Mouse (Mus musculus) limb, embryonic 11.5 days (tissue): ENCODE data around the gene Ppp2r5a. TPM values are rescaled to one million over a fixed set of nuclear protein-coding genes. Genes with fewer than 3 reads are reported as not detected.
A peak's percentile ranks its signal among the peaks of the same experiment; 100 is the strongest.

Source experiments
- ATAC-seq: fragments of 200-750 bp; cut with Nextera tagmentation; 2 replicates; pipeline ENCODE4 v1.8.0; 2017; ENCODE audit warnings: low read depth; ENCODE audit not compliant: insufficient number of reproducible peaks, low FRiP score, low TSS enrichment
- DNase-seq: peaks from one replicate; pipeline ENCODE4 v3.0.0-alpha.2; 2015; ENCODE audit warnings: low spot score
- H3K27ac ChIP-seq: fragments of 300-500 bp; sonication (generic); replicated peaks from 2 replicates; pipeline ENCODE4 v1.5.1; 2014; ENCODE audit warnings: low read depth, mild to moderate bottlenecking, low read length
- H3K27me3 ChIP-seq: fragments of 300-500 bp; sonication (generic); 2 replicates; pipeline ENCODE4 v1.6.1; 2014; ENCODE audit warnings: mild to moderate bottlenecking, low read length, mixed read lengths; ENCODE audit not compliant: control insufficient read depth, insufficient read depth
- H3K36me3 ChIP-seq: fragments of 300-500 bp; sonication (generic); 2 replicates; pipeline ENCODE4 v1.6.1; 2014; ENCODE audit warnings: mild to moderate bottlenecking, low read length, moderate library complexity, mixed read lengths; ENCODE audit not compliant: control insufficient read depth, insufficient read depth
- H3K4me1 ChIP-seq: fragments of 300-500 bp; sonication (generic); 2 replicates; pipeline ENCODE4 v1.6.1; 2014; ENCODE audit warnings: low read length, mixed read lengths; ENCODE audit not compliant: control insufficient read depth, insufficient read depth
- H3K4me2 ChIP-seq: fragments of 300-500 bp; sonication (generic); 2 replicates; pipeline ENCODE4 v1.6.1; 2014; ENCODE audit warnings: low read depth, mild to moderate bottlenecking, moderate library complexity; ENCODE audit not compliant: severe bottlenecking
- H3K4me3 ChIP-seq: fragments of 300-500 bp; sonication (generic); 2 replicates; pipeline ENCODE4 v1.5.1; 2014; ENCODE audit warnings: low read depth, low read length
- H3K9ac ChIP-seq: fragments of 300-500 bp; sonication (generic); 2 replicates; pipeline ENCODE4 v1.6.1; 2014; ENCODE audit warnings: mild to moderate bottlenecking, low read length
- H3K9me3 ChIP-seq: fragments of 300-500 bp; sonication (generic); 2 replicates; pipeline ENCODE4 v1.6.1; 2016; ENCODE audit warnings: low read length; ENCODE audit not compliant: control insufficient read depth
- WGBS: fragments of 180-500 bp; shearing (Covaris S2); extraction: QIAGEN DNeasy Blood & Tissue Kit; methylation state at CpG from one replicate; pipeline ENCODE4 v1.1.7; 2014; 5-methylcytosine and 5-hydroxymethylcytosine counted together
- polyA plus RNA-seq: library from polyadenylated mRNA; unstranded; fragments of >200 nt; fragmentation: Nextera tagmentation; extraction: Ambion mirVana; gene quantifications from 2 replicates; pipeline ENCODE4 v1.2.1, GENCODE M21; 2014

The Ppp2r5a gene
- polyA plus RNA-seq, 1 experiment from 2014 or later = 17.0 TPM

DNA sequence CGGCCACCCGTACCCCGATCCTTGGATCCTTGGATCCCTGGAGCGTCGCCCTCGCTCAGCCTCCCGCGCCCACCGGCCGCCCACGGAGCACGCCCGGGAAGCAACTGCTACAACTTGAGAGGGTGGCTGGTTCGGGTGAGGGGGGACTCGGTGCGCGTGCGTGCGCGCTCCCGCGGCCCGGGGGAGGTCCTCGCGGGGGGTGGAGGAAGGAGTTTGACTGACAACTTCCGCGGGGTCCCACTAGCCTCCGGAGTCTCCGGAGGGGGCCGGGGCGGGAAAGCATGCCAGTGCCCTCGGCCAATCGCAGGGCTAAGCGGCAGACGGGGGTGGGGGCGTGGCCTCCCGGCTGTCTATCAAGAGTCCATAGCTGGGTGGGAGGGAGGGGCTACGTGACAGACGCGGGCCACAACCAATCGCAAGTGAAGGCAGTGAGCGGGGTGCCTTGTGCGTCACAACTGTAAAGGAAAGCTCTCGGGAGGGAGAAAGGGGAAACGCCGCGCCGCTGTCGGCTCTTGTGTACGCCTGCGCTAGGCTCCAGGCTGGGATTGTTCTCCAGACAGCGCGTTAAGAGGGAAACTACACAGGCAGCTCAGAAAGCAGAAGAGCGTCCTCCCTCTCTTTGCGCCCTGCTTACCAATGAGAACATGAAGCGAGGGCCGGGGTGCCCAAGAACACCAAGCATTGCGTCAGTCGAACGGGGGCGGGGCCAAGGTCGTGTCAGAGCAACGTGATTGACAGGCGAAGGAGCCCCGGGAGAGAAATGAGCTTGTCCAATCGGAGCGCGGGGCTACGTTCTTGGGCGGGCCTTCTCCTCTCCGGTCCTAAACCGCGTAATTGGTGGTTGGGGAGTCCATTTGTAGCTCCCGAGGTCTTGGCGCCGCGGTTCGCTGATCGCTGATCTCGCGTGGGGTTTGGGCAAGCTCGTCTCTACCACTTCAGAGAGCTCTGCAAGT, 5.9 kb downstream of the Ppp2r5a start:
- WGBS = under 1% methylated on average over 74 of the region's 82 CpGs
- Histone ChIP-seq H3K4me3 (peak overlapping the region; percentile 71), H3K36me3 (no peaks in the 10 kb centered on the region), H3K4me1 (no peaks in the 10 kb centered on the region), H3K9ac (peak overlapping the region; percentile 64), H3K27ac (peak overlapping the region; percentile 80), H3K4me2 (peak overlapping the region; percentile 70), H3K27me3 (no peaks in the 10 kb centered on the region), H3K9me3 (no peaks in the 10 kb centered on the region)
- DNase-seq (peak; percentile 99), ATAC-seq (peak; percentile 99)

DNA sequence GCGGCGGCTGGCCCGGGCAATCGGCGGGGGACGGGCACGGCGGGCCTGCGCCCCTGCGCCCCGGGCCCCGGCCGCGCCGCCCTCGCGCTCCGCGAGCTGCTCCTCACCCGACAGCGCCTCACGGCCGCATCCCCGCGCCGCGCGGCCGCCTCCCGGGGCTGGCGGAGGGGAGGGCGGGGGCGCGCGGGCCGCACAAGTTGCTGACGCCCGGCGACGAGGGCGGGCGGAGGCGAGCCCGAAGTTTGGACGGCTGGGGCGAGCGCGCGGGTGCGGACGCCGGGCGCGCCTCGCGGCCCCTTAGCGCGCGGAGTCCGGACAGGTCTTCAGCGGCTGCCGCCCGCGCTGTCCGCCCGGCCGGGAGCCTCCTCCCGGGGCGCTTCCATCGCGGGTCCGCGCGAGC, 6.6 kb downstream of the Ppp2r5a start:
- H3K4me2 ChIP-seq = peak overlapping the region; percentile 70
- H3K36me3 ChIP-seq = no peaks in the 10 kb centered on the region
- peak overlapping the region; percentile 49 for H3K27ac ChIP-seq
- H3K9me3 ChIP-seq = no peaks in the 10 kb centered on the region
- WGBS = under 1% methylated on average over 47 of the region's 74 CpGs
- DNase-seq (no peak), ATAC-seq (peak; percentile 8; the same call in 1 of the 2 replicates)
- no peaks in the 10 kb centered on the region for H3K27me3 ChIP-seq
- peak overlapping the region; percentile 53 for H3K9ac ChIP-seq
- no peaks in the 10 kb centered on the region for H3K4me1 ChIP-seq
- H3K4me3 ChIP-seq = peak overlapping the region; percentile 71

DNA sequence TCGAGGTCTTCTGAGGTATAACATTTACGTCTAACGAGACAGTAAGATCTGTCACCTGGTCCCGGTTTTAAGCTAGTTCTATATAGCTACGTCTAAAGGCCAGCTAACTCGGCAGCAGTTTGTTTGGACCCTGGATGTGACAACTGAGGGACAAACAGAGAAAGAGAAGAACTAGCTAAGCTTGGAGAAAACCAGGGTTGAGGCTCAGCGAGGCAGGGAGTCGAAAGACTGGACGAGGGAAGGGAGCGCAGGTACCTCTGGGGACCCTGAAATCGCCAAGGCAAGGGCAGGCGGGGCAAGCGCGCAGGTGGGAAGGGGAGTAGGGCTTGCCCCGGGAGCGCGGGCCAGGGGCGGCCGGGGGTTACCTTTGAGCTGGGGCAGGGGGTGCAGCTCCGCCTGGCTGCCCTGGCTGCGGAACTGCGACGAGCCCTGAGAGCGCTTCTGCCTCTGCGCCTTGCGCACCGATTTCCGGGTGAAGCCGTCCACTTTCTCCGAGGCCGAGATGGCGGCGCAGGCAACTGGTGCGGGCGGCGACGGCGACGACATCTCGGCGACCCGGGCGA, 7.1 kb downstream of the Ppp2r5a start:
- peak; percentile 66 for DNase-seq
- H3K4me2 ChIP-seq = peak overlapping the region; percentile 70
- H3K27me3 ChIP-seq = no peaks in the 10 kb centered on the region
- H3K4me1 ChIP-seq = no peaks in the 10 kb centered on the region
- ATAC-seq = no peak
- WGBS = 1% methylated on average over 43 of the region's 43 CpGs
- H3K27ac ChIP-seq = peak overlapping the region; percentile 49; the same call in 1 of the 2 replicates
- no peaks in the 10 kb centered on the region for H3K9me3 ChIP-seq
- H3K4me3 ChIP-seq = peak overlapping the region; percentile 71
- H3K9ac ChIP-seq = peak overlapping the region; percentile 53
- no peaks in the 10 kb centered on the region for H3K36me3 ChIP-seq

DNA sequence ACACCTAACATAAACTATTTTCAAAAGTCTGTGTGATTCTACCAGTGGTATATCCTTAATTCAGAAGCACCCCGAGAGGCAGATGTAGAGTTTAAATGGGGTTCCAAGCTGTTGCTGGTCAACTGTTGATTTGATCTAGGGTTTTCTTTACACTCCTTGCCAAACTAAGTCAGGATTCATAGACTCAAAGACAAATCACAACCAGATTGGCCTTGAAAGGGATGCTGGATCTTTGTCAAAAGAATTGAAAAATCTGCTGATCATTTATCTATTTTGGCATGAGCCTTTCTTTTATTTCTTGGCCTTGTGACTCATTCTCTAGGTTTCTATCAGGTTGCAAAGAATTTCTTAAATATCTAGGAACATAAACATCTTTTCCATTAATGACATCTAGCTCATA, 7.9 kb downstream of the Ppp2r5a start:
- 36% methylated on average over 1 of the region's 1 CpGs for WGBS
- Histone ChIP-seq H3K27ac (no peak overlapping the region), H3K4me2 (peak overlapping the region; percentile 70), H3K4me1 (no peaks in the 10 kb centered on the region), H3K4me3 (peak overlapping the region; percentile 71), H3K9me3 (no peaks in the 10 kb centered on the region), H3K27me3 (no peaks in the 10 kb centered on the region), H3K36me3 (no peaks in the 10 kb centered on the region), H3K9ac (no peak overlapping the region)
- ATAC-seq (no peak), DNase-seq (no peak)

DNA sequence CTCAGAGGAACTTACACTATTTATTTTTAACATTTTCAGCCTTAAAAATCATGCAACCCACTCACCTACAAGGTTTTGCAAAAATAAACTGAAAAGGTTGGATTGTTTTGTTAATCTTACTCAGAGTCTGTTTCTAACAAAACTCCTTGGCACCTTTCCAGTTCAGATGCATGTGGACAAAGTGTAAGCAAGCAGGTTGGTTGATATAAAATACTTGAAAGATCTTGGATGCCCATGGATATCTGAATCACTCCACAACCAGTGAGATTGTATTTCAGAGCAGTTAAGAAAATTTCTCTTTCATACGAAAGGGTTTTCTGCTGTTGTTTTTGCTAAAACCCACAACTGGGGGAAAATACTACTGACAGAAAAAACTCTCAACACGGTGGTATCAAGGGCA, 8.9 kb downstream of the Ppp2r5a start:
- H3K36me3 ChIP-seq = no peaks in the 10 kb centered on the region
- H3K4me3 ChIP-seq = no peak overlapping the region
- no peaks in the 10 kb centered on the region for H3K9me3 ChIP-seq
- ATAC-seq = no peak
- H3K4me1 ChIP-seq = no peaks in the 10 kb centered on the region
- no peak overlapping the region for H3K9ac ChIP-seq
- no peak for DNase-seq
- no peaks in the 10 kb centered on the region for H3K27me3 ChIP-seq
- 68% methylated on average over 2 of the region's 2 CpGs for WGBS
- no peak overlapping the region for H3K4me2 ChIP-seq
- H3K27ac ChIP-seq = no peak overlapping the region

DNA sequence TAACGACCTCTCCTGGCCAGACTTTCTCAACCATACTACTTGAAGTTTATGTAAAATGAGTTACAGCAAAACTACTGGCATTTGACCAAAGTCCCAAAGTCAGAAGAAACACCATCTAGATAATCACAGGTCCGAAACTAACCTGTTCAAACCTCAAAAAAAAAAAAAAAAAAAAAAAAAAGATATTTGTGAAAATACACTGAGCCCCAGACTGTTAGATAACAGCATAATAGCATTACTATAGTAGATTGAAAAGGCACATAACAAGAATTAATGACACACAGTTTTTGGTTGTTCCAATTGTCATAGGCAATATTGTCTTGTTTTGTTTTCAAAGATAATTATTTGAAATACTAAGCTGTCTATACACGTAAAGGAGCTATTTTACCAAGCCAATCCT, 9.5 kb downstream of the Ppp2r5a start:
- H3K4me2 ChIP-seq = no peak overlapping the region
- no peaks in the 10 kb centered on the region for H3K27me3 ChIP-seq
- no peaks in the 10 kb centered on the region for H3K36me3 ChIP-seq
- no peak overlapping the region for H3K4me3 ChIP-seq
- DNase-seq (no peak), ATAC-seq (no peak)
- 86% methylated on average over 3 of the region's 3 CpGs for WGBS
- no peak overlapping the region for H3K9ac ChIP-seq
- H3K9me3 ChIP-seq = no peaks in the 10 kb centered on the region
- H3K4me1 ChIP-seq = no peaks in the 10 kb centered on the region
- no peak overlapping the region for H3K27ac ChIP-seq

DNA sequence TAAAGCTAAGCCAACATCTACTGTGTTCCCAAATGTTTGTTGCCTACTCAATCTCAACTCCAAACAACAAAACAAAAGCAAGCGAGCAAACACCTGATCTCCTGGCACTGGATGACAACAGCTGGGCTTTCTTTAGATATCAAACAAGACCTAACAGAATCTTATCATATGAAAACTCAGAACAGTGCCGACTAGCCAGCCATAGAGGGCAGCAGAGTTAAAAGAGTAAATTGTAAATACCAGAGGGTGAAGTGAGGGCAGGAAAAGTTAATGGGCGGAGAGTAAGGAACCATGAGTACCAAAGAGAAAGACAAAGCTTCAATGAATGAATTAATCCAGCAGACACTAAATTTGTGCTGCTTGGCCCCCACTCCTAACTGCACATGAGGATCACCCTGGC, 11.8 kb downstream of the Ppp2r5a start:
- no peaks in the 10 kb centered on the region for H3K9me3 ChIP-seq
- DNase-seq (peak; percentile 58), ATAC-seq (no peak)
- 30% methylated on average over 3 of the region's 3 CpGs for WGBS
- H3K27ac ChIP-seq = no peak overlapping the region
- H3K36me3 ChIP-seq = no peaks in the 10 kb centered on the region
- H3K9ac ChIP-seq = no peak overlapping the region
- H3K27me3 ChIP-seq = no peaks in the 10 kb centered on the region
- H3K4me2 ChIP-seq = no peak overlapping the region
- H3K4me1 ChIP-seq = no peaks in the 10 kb centered on the region
- no peak overlapping the region for H3K4me3 ChIP-seq

DNA sequence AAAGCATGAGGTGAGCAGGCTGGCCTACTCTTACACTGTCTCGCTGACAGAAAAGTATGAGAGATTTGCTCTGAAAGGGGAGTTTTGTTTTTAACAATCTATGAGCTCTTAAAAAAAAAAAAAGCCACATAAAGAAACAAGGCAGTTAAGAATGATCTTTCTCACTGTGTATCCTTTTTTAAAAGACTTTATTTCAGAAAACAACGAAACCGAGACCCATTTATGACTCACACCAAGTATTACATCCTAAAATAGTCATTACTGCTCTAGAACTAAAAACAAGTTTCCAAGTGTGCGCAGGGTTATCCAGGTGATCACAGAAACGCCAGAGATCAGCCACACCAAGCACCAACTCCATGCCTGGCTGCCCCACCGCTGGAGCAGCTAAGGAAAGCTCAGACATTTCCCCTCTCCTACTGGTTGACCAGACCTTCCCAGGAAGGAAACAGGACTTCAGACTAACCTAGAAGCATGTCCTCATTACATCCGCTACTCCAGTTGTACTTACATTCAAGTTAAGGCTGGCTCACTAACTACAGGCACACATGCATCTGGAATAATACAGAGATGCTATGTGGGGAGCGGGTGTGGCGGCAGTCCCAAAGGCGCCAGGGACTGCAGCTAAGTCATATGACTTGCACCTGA, 18.2 kb downstream of the Ppp2r5a start:
- Histone ChIP-seq H3K4me1 (no peaks in the 10 kb centered on the region), H3K36me3 (no peaks in the 10 kb centered on the region), H3K9ac (no peak overlapping the region), H3K27me3 (no peaks in the 10 kb centered on the region), H3K9me3 (no peaks in the 10 kb centered on the region), H3K4me3 (no peak overlapping the region), H3K27ac (no peak overlapping the region), H3K4me2 (no peak overlapping the region)
- ATAC-seq = no peak
- 93% methylated on average over 10 of the region's 10 CpGs for WGBS
- no peak for DNase-seq
